Mouse (Mus musculus) T-helper 1 cell (primary cell): ENCODE results near the gene Gtf3c4.

Source experiments
- in situ Hi-C: fragments of 300-600 bp; cut with MboI, MseI; formaldehyde crosslinking; loops from one replicate; pipeline ENCODE4 v1.15.1; 2025; ENCODE audit warnings: high pct_unique_total_duplicates

Gene Gtf3c4

DNA sequence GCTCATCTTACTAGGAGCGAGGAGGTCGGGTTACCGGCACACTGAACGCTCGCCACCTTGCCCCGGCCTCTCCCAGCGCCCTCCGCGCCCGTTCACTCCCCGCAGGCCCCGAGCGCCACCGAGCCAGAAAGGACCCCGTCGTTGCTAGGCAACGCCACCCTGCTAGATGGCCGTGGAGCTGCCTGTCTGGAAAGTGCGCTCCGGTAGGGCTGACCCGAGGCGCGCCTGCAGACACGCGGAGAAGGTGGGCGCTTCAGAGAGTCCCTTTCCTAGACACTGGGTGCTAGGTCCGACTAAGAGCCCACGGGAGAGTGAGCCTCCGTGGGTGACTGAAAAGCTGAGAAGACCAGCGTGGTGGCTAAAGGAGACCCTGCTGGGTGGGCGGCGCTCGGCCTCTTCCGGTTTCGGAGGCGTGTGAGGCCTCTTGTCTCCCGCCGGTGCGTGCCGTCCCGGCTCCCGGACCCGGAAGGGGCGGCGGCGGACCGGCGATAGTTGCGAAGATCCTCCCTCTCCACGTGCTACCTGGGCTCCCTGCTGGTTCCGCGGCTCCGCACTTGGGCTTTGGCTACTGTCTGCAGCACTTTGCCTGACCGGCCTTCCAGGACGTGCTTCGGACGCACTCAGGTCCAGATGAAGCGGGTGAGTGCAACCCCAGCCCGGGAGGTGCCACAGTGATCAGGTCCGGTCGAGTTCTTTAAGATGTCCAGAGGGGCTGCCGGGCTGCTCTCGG is at the start of gene Gtf3c4, which contains the start of gene Ddx31:
TSS of gene Gtf3c4 (minus strand) at position 139 of the 730 bp plus-strand sequence.
TSS of gene Ddx31 (plus strand) at position 185 of the 730 bp plus-strand sequence.
- in situ Hi-C loops: no loop called here

DNA sequence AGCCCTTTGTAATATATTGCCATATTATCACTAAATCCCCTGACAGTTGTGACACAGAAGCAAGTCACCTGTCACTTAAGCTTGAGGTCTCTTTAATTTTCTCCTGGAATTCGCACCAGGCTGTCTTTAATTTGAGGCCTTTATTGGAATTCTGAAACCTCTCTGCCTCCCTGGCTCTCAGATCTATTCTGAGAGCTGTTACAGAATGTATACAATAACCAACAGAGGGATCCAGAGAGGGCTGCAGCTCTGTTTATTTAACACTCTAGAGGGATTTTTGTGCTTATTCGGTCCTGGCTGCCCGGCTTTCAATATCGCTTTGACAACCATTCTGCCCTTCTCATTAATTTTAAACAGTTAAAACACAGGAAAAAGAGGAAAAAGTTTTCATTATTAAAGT is 44.8 kb upstream of the Gtf3c4 start:
- in situ Hi-C loops: loop anchor here (5.0 kb wide), 1 partner anchor 1078 kb away; no protein-coding TSS in a partner anchor

DNA sequence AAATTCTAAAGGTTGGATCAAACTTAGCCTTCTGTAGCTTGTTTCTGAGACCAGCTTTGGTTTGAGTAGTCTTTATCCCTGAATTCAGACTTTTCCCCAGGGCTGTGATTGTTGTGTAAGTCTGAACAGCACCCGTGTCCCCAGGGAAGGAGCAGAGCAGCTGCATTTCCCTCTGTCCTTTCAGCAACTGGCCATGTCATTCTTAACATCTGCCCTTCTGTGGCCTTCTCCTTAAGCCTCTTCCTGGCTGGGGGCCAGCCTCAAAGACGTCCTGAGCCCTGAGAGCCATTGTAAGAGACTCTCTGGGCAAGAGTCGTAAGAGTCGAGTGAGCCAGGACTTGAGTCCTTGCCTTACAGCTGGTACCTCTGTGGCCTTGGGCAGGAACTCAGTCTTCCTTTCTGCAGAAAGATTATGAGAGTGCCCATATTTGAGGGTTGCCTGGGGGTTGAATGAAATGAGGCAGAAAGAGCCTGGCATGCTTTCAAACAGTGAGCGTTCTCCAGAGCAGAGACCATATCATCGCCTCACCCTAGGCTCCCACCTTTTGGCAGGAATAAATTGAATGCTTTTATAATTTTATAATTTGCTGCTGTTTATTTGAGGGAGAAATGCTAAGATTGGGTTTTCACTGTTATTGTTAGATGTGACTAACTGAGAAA is 42.8 kb upstream of the Gtf3c4 start:
- in situ Hi-C loops: no loop called here

DNA sequence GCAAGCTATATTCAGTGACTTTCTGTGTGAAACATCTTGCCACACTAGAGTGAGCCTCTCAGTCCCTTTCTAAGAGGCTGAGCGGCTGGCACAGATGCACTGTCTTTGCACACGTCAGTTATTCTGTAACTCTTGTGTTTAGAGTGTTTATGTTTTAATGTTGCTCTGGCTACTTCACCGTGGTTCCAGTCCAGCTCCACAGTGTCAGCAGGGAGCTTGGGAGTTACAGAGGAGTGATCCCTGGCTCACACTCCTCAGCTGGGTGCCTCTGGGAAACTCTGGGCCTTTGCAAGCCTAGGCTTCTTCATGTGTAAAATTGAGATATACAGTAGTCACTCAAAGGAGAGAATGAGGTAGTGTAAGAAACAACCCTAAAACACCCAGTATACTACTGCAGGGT is 41.9 kb upstream of the Gtf3c4 start:
- in situ Hi-C loops: no loop called here

DNA sequence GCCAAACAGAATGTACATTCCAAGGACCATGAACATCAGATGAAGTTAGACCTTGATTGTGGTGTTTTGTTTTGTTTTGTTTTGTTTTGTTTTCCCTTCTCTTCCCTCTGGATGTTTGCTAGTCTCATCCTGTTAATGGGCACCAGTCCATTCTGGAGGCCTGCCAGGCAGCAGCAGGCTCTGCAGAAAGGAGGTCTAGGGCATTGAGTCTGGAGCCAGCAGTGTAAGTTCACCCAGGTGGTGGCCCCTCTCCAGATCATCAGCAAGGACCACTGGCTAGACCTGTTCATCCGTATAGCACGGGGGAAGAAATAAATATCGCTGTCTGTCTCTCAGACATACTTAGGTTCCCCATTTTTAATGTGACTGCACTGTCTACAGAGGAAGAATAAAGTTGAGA is 41.1 kb upstream of the Gtf3c4 start:
- in situ Hi-C loops: no loop called here

DNA sequence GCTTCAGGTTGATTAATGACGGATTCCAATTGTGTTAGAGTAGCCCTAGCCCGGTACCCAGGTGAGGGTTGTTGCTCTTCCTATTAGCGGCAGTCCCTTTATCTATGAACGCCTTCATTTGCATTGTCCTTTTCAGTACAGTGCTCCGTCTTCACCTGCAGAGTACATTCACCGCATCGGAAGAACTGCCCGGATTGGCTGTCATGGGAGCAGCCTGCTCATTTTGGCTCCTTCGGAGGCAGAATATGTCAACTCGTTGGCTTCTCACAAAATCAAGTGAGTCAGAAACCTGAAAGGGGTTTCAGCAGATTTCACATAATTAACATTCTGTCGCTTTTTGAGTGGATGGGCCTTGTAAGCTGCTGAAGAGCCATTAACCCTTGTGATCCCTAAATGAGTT is 35.4 kb upstream of the Gtf3c4 start:
- in situ Hi-C loops: no loop called here

DNA sequence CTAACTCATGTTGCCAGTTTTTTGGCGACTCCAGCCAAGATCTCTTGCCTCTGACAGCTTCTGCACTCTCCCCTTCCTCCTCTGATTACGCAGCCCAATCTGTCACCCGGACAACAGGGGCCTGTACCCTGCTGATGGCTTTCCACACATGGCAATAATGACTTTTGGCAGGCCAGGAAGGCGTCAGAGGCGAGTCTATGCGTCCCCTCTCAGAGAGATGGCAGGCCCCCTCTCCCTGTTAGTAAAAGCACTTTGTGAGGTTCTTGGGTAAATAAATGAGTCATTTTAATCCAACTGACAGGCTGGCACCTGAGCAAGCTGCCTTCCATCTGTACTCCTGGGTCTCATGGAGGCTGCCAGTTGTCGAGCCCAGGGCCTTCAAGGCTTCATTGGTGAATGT is 27.3 kb upstream of the Gtf3c4 start:
- in situ Hi-C loops: no loop called here

DNA sequence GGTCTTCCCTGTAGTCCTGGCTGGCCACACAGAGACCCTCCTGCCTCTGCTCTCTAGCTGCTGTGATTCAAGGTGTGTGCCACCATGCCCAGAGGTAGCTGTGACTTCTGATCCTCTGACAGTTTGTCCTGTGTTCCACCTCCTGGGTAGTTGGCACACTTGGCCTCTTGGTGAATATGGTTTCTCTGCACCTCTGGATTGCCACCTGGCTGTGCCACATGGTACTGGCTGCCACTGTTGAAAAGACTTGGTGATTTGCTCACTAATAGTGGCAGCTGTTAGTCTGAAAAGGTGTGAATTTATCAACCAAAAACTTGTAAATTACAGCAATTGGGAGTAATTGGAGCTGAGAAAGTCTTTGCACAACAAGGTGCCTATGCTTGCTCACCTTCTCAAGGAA is 23.7 kb upstream of the Gtf3c4 start:
- in situ Hi-C loops: no loop called here

DNA sequence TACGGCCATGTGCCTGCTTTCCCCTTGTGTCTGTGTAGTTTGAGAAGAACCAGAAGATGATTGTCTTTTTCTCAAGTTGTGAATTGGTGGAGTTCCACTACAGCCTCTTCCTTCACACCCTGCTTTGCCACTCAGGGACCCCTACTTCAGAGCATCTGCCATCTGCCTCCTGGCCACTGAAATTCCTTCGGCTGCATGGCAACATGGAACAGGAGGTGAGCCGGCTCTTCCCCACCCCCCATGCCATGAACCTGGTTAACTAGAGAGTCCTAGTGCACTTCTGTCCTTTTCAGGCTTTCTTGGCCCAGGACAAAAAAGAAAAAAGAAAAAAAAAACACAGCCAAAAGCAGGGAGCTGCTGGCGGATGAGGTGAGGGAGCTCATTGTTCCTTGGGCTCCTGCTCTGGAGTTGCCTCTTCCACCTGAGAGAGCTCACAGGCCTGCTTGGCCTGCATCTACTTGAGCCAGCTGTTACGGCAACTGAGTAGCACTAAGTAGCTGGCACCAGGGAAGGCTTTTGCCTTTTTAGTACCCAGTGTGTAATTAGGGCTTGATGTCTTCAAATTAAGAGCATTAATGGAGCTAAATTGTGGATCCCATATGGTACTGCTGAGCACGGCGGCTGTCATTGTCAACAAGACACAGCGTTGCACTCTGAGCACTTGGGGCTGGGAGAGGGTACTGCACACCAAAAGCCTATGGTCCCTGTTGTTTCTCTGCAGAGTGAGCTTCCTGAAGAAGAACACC is 20.7 kb upstream of the Gtf3c4 start:
- in situ Hi-C loops: no loop called here

DNA sequence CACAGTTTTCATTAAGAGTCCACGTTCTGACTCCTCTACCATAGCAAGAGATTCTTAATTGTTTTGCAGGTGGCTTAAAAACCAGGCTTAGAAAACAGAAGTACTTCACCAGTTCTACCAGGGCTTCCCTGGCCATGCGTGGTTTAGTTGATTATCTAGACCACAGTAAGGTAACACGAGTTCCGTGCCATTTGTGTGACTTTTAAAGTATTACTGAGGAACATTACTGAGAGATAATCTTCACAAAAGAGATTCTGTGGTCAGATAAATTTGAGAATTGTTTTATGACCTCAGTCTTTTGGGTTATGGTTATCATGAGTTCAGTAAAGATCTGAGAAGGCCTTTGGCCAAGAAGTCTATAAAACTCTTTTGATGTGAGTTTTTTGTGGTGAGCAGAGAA is 19.1 kb upstream of the Gtf3c4 start:
- in situ Hi-C loops: no loop called here

DNA sequence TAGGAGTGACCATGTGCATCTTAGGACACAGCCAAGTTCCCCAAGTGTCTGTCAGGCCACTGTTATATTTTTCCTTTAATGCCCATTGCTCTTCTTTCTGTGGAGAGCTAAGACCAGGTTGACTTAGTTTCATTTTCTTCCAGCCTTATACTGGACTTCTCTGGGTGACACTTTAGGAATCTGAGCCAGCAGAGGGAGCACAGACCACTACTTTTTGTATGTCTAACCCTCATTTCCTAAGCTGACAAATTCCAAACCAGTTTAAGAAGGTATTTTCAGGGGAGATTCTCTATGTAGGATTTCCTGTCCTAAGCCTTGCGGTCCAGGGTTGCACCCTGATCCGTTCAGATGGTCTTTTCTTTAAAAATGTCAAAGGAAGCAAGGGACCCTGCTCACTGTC is 15.6 kb upstream of the Gtf3c4 start:
- in situ Hi-C loops: no loop called here

DNA sequence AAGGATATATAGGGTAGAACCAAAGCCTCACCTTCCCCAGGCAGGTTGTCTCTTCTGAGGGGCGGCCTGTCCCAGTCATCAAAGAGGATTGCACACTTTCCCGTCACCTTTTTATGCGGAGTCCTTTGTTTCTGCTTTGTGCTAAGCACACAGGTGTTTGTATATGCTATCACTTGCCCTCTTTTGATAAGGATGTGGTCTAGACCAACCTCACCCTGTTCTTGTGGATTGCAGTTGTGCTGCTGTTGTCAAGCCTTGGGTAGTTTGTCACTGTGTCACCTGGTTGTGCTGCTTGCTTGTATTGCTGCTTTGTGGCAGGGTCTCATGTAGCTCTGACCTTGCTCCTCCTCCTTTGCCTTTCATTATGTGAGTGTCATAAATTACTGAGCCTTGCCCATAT is 12.4 kb upstream of the Gtf3c4 start:
- in situ Hi-C loops: no loop called here

DNA sequence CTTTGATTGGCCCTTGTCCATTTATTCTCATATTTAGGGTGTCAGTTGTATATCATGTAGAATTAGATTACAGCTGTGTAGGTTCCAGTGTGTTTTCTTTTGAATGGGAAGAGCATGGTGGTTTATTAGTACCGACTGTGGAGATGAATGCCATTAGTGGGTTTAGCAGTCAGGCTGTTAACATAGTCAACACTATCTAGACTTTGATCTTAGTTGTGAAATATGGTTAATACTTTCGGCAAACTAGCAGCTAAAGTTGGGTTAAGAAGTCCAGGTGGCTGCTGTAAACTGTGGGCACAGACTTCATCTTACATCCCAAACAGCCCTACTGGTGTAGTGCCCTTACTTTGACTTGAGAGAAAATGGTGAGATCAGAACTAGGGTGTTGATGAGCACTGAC is 8.7 kb upstream of the Gtf3c4 start:
- in situ Hi-C loops: no loop called here

DNA sequence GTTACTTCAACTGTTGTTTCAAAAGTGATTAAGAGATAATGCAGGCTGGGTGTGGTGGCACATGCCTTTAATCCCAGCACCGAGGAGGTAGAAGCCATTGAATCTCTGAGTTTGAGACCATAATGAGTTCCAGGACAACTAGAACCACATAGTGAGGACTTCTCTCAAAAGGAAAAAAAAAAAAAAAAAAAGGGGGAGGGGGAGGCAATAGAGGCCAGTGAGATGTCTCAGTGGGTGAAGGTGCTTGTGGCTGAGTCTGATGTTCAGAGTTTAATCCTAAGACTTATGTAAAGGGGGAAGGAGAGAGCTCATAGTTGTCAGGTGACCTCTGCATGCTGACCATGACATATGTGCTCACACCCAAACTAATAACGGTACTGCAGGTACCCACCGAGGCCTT is 1.9 kb upstream of the Gtf3c4 start:
- in situ Hi-C loops: no loop called here

DNA sequence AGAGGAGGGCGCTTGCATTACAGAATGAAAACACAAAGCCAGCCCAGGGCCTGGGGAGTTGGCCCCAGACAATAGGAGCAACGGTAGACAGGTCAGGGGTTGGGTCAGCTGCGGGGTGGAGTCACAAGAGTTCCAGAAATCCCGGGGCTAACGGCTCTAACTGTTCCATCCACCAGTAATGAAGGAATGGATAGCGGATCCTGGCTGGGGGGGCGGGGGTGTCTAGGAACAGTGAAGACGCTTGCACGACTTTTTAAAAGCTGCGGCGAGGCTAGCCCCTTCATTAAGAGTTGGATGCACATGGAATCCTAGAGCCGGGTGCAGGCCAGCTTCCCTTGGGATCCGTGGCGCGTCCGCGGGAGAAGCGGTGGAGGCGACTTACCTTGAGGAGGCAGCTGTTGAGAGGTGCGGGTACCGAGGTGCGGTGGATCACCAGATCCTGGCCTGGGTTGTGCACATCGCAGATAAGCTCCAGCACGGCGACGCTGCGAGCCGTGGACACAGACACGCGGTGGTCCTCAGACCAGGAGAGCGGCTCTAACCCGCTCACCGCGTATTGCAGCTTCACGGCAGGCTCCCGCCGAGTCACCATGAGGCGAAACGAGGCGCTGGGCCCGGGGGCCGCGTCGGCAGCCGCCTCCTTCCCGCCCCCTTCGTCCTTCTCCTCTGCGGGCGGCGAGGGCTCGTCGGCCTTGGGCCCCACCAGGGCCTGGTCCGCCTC is 499 bp downstream of the Gtf3c4 start:
- in situ Hi-C loops: loop anchor here (10.0 kb wide), 1 partner anchor 315 kb away; no protein-coding TSS in a partner anchor

DNA sequence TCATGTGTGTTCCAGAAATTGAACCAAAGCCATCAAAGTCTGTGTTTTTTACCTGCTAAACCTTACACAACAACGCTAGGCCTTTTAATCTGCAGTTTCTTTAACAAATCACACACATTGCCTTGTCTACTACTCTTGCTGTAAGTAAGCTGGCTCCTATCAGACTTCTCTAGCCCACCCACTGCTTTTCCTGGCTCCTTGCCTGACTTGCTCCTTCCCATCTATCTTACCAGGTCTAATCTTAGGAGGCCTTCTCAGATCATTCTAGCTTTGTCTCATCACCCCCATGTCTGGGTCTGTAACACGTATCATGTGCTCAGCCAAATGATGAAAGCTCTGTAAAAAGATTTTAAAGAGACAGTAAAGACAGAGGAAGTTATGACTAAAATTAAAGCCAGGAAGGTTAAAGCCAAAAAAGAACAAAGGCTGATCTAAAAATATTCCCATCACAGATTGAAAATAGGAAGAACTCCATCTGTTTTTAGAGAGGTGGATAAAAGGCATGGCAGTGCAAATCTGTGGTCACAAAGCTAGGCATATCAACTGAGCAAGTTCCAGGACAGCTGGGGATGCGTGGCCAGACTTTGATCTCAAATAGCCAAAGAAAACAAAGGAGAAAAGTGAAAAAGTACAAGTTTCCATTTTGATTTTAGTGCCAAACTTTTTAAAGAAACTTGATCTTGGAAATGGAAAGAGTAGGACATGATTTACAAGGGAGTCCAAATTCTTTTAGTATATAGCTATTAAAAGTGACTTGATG is 3.8 kb downstream of the Gtf3c4 start:
- in situ Hi-C loops: loop anchor here (10.0 kb wide), 1 partner anchor 318 kb away; no protein-coding TSS in a partner anchor

DNA sequence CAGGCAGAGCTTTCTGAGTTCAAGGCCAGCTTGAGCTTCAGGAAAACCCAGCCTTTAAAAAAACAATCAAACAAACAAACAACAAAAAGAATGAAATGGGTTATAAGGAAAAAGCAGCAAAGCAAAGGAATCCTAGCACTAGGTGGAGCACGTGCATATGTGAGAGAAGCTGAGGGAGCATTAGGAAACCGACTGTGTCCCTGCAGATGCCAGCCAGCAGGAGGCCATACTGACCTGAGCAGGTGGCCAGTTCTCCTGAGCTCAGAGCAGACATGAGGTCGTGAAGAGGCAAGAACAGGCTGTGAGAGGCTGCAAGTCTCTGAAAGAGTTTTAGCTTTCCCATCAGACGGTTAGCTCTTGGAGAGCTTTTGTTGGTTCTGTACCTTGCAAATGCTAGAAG is 10.9 kb downstream of the Gtf3c4 start:
- in situ Hi-C loops: no loop called here

DNA sequence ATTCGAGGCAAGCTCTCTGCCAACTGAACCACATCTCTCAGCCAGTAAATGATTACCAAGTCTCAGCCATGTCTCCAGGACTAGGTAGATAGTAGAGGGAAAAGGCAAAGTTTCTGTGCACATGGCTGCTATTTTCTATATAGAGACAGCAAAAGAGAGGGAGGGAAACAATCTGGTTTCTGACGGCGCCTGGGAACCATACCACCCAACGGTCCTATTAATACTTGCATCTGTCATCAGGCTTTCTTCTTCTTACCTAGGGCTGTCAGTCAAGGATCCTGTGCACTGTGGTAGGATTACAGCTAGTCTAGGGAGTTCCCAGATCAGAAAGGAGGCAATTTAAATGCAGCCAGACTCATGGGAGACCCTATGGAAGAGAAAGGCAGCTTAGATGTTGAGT is 21.3 kb downstream of the Gtf3c4 start:
- in situ Hi-C loops: no loop called here

DNA sequence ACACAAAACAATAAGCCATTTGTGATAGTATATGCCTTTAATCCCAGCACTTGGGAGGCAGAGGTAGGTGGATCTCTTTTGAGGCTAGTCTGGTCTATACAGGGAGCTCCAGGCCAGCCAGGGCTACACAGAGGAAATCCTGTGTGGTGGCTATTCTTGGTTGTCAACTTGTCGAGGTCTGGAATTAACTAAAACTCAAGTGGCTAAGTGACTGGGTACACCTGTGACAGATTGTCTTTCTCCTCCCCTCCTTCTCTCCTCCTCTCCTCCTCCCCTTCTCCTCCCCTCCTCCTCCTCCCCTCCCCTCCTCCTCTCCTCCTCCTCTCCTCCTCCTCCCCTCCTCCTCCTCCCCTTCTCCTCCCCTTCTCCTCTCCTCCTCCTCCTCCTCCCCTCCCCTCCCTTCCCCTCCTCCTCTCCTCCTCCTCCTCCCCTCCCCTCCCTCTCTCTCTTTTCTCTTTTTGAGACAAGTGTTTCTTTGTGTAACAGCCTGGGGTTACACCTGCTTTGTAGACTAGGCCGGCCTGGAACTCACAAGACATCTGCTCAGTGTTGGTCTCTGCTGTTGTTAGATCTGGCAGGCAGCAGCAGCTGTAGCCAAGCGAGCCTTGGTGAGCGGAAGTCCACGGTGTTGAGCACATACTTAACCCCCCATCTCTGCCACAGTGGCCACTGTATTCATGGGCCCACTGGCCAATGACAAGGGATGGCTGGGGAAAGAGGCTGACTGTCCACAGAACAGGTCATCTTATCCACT is 29.7 kb downstream of the Gtf3c4 start:
- in situ Hi-C loops: no loop called here

DNA sequence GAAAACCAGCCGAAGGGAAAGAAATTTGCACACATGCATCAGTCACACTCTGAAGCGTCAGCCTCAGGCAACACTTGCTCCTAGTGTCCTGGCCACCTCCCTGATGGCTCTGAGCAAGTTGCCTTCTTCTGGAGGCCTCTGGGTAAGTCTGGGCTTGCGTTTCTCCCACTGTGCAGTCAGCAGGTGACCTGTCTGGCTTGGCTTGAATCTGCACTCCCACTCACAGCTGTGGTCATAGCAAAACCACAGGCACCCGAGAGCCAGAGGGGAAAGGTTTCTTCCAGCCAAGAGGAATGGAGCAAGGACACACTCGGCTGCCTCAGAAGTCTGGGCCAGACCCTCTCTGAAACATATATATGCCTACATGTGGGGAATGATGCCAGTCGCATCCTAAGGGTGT is 31.3 kb downstream of the Gtf3c4 start:
- in situ Hi-C loops: no loop called here
